Mouse (Mus musculus): ENCODE data around the gene Brsk1.

The Brsk1 gene

GRCm38 (mm10) chr7:4690387-4690786 is at the start of gene Brsk1:
TSS of gene Brsk1 (plus strand) at chr7:4690604.
- DNase-seq, result peak; percentile 87 to 94

GRCm38 (mm10) chr7:4641155-4641554 is 49.2 kb upstream of the Brsk1 start:
- no peak for DNase-seq

GRCm38 (mm10) chr7:4641956-4642355 is 48.4 kb upstream of the Brsk1 start:
- DNase-seq, result no peak

- DNase-seq, result no peak
Measured at GRCm38 (mm10) chr7:4643225-4643624, 47.2 kb upstream of the Brsk1 start.

GRCm38 (mm10) chr7:4646806-4647205 is 43.6 kb upstream of the Brsk1 start:
- DNase-seq, result peak in 1 of 2 experiments; percentile 2

GRCm38 (mm10) chr7:4647291-4647690 is 43.1 kb upstream of the Brsk1 start:
- peak in 1 of 2 experiments; percentile 3 for DNase-seq

- peak in 1 of 2 experiments; percentile 1 for DNase-seq
Measured at GRCm38 (mm10) chr7:4647992-4648391, 42.4 kb upstream of the Brsk1 start.

- peak in 1 of 2 experiments; percentile 2 for DNase-seq
Measured at GRCm38 (mm10) chr7:4651581-4651980, 38.8 kb upstream of the Brsk1 start.

- DNase-seq, result peak in 1 of 2 experiments; percentile 1
Measured at GRCm38 (mm10) chr7:4652726-4653125, 37.7 kb upstream of the Brsk1 start.

GRCm38 (mm10) chr7:4653351-4653750 is 37.1 kb upstream of the Brsk1 start:
- DNase-seq, result no peak

GRCm38 (mm10) chr7:4653780-4654179 is 36.6 kb upstream of the Brsk1 start:
- DNase-seq, result peak in 1 of 2 experiments; percentile 1

- DNase-seq, result peak in 1 of 2 experiments; percentile 1
Measured at GRCm38 (mm10) chr7:4654221-4654620, 36.2 kb upstream of the Brsk1 start.

GRCm38 (mm10) chr7:4655393-4655792 is 35.0 kb upstream of the Brsk1 start:
- peak in 1 of 2 experiments; percentile 0 for DNase-seq

- DNase-seq, result no peak
Measured at GRCm38 (mm10) chr7:4655916-4656315, 34.5 kb upstream of the Brsk1 start.

GRCm38 (mm10) chr7:4656818-4657217 is 33.6 kb upstream of the Brsk1 start:
- peak in 1 of 2 experiments; percentile 1 for DNase-seq

- peak; percentile 27 to 29 for DNase-seq
Measured at GRCm38 (mm10) chr7:4657521-4658127, 32.8 kb upstream of the Brsk1 start.

GRCm38 (mm10) chr7:4658128-4658907 is 32.1 kb upstream of the Brsk1 start:
- peak in 1 of 2 experiments; percentile 14 for DNase-seq

GRCm38 (mm10) chr7:4658912-4659551 is 31.4 kb upstream of the Brsk1 start, which contains the start of gene Ppp6r1:
TSS of gene Ppp6r1 (minus strand) at chr7:4659019.
- peak; percentile 96 to 98 for DNase-seq

GRCm38 (mm10) chr7:4659911-4660443 is 30.4 kb upstream of the Brsk1 start:
- peak in 1 of 2 experiments; percentile 5 for DNase-seq

GRCm38 (mm10) chr7:4663179-4663578 is 27.2 kb upstream of the Brsk1 start:
- no peak for DNase-seq

GRCm38 (mm10) chr7:4663742-4664141 is 26.7 kb upstream of the Brsk1 start:
- no peak for DNase-seq

- no peak for DNase-seq
Measured at GRCm38 (mm10) chr7:4666871-4667270, 23.5 kb upstream of the Brsk1 start.

GRCm38 (mm10) chr7:4668506-4668905 is 21.9 kb upstream of the Brsk1 start:
- DNase-seq, result no peak

Measured in cerebellum, postnatal 25 days (tissue).